Mouse (Mus musculus) inflammation-experienced regulatory T-cells (primary cell): Measurements from ENCODE around the gene Pip4k2b. TPM values are rescaled to one million over a fixed set of nuclear protein-coding genes. Genes with fewer than 3 reads are reported as not detected.

Experiments used
- polyA plus RNA-seq, 2 experiments: library from polyadenylated mRNA; unstranded; fragments of 100-300 nt; shearing (Covaris generic); gene quantifications; one replicate each; pipeline ENCODE4 v1.2.1; 2017

Pip4k2b gene
- polyA plus RNA-seq = 1 to 10 TPM; 2.4 to 2.9 TPM

DNA sequence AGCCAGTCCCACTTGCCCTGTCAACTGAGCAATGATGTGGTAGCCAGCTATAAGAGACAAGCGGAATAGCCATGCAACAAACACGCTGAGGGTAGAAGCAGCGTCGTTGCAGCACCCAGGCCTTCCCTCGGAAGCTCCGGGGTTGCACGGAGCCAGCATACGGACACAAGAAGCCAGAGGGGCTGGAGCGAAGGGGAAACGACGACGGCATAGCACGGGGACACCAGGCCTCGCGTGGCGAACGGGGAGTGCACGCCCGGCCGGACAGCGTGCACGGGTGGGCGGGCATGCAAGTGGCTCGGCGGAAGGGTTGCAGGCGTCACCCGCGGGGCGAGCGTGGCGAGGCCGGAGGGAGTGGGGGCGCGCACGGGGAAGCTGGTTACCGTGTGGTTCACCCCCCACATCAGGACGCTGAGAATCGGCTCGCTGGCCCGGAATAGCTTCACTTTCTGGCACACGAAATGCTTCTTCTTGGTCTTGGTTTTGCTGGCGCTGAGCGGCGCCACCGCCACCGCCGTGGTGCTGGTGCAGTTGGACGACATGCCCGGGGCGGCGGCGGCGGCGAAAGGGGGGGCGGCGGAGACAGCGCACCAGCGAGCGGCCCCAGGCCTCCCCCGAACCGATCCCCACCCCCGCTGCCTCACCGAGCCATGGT lies at the start of gene Pip4k2b:
Gene Pip4k2b, minus strand, starts transcription at position 642 of the 655 bp plus-strand sequence.

DNA sequence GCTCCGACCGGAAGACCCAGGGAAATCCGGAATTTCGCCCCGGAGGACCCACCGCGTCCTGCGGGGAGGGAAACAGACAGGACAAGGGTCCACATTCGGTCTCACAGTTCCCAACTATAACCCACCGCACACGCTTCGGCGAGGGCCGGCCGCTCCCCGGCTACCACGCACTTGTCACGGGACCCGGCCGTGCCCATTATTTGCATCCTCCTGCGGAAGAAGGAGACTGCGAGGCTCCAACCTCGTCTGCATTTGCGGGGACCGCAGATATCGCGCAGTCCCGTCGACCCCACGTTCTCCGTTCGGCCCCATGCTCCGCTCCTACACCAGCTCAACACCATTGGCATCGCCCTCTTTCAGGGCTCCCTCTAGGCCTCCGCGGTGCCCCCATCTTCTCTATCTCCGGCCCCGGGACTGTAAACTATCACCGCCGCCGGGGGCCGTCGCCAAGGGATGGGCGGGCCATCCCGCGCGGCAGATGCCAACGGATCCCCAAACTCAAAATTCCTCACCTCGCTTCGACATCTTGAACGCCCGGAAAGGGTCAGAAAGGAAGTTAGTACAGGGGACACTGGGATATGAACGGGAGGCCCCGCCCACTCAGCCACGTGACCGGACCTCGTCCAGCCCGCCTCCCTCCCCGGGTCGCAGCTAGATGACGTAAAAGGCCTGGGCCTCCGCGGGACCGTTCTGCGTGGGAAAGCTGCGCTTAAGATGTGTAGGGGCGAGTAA lies 37.5 kb upstream of the Pip4k2b start, which contains the start of gene Rpl23:
Gene Rpl23, minus strand, starts transcription at position 606 of the 732 bp plus-strand sequence.

DNA sequence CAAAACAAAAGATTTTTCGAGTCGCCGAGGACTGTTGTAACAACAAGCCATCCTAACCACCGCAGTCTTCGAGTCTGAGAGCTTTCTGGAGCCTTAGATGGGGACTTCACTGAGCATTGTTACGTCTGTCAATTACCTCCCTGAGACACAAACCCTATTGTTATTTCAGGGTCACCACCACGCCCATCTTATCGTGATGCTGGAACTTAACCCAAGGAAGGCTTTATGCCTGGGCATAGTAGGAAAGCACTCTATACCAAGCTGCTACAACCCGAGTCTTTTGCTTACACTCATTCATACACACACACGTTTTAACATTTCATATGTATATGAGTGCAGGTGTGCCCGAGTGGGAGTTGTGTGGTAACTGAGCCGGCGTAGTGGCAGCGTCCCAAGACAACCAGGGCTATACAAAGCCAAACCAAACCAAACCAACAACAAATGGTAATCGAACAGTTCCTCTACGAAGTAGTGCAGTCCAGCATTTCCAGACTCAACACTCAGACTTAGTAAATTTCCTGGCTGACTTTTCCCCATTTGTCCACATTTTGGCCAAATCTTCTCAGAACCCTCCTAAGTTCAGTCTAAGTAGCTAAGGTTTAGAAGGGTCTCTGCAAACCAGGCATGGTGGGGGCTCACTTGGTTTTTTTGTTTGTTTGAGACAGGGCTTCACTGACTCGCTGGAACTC lies 31.4 kb upstream of the Pip4k2b start, which contains the start of gene 1700001P01Rik:
Gene 1700001P01Rik, minus strand, starts transcription at position 111 of the 689 bp plus-strand sequence.

DNA sequence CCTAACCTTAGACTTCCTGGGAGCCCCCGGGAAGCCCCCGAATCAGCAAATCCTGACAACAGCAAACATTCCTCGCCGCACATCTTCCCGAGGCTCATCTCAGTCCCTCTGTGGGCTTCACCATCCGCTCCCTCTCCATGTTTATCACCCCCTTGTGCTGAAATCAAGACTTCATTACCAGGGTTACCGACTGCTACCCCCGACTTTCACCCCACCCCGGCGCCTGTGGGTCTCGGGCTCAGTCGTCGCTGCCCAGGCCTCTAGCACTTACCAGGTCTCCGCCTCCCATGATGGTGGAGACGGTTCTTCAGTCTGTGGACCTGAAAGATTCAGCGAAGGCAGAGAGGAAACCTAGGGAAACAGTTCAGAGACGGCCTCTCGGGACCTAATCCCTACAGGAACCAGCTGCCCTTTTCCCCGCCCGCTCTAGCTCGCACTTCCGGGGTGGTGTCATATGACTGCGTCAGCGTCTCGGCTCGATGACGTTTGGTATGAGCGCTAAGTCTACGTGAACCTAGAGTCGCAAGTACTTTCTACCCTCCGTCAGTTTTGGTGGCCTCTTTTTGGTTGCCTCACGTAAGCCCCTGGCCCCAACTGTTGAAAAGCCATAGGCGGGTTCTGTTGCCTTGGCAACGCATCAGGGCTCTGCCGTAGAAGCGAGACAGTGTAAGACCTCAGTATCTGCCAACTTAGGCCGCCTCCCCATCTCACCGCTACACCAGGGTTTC lies 21.8 kb upstream of the Pip4k2b start, which contains the start of gene Cwc25:
Gene Cwc25, minus strand, starts transcription at position 403 of the 728 bp plus-strand sequence.

DNA sequence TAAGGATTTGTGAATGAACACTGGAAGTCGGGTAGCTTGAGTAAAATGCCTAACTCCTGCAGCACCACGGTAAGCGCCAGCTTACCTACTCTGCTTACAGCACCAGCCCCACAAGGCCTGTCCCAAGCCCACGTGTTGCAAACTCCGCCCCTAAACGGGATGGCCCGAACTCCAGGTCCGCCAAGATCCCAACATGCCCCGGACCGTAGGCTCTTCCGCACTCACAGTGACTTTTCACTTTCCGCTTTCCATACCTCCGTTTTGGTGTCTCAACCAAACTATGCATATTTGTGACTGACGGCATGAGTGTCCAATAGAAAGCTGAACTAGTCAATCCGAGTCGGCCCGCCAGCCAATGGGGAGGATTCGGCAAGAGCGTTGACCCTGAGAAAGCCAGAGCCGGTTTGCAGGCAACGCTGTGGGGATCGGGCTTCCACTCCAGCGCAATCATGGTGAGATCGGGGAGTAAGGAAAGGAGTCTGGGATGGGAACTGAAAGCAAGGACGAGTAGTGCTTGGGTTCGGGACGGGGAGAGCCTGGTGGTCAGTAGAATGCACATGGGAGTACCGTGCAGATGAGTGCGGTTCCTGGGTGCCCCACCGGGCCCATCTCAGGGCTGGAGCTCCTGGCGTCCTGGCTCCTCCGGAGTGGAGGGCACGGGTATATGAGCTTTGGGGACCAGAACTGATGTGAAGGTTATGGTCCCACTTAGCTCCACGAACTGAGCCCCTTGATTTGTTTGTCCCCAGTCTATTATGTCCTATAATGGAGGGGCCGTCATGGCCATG lies 41.3 kb downstream of the Pip4k2b start, which contains the start of gene Psmb3:
Gene Psmb3, plus strand, starts transcription at position 361 of the 788 bp plus-strand sequence.

DNA sequence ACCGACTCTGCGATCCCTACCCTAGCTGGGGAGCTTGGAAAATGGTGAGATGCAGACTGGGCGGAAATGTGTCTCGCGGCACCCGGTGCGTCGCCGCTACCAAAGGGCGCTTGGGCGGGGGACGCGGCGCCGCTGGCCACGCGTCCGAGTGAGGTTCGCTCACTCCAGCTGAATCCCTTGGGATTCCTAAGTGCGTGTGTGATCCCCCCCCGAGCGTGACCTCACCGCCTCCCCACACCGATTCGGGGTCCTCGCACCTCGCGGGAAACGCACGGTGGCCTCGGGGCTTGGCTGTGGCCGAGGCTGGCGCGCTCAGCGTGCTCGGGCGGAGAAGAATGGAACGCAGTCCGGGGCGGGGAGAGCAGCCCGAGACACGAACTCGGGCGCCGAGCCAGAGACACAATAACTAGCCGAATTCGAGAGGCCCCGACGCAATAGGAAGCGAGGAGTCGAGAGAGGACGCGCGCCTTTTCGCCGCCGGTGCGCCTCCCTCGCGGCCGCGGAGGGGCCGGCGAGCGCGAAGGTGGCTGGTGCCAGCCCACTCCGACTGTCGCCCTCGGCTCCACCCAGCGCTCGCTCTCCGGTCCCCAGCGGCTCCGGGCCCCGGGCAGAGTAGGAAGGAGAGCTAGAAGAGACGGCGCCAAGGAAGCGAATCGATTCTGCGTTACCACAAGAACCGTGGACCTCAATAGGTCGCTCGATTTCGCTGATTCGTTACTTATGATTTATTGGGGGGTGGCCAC lies 44.3 kb downstream of the Pip4k2b start, which contains the start of gene Pcgf2:
Gene Pcgf2, minus strand, starts transcription at position 495 of the 743 bp plus-strand sequence.

DNA sequence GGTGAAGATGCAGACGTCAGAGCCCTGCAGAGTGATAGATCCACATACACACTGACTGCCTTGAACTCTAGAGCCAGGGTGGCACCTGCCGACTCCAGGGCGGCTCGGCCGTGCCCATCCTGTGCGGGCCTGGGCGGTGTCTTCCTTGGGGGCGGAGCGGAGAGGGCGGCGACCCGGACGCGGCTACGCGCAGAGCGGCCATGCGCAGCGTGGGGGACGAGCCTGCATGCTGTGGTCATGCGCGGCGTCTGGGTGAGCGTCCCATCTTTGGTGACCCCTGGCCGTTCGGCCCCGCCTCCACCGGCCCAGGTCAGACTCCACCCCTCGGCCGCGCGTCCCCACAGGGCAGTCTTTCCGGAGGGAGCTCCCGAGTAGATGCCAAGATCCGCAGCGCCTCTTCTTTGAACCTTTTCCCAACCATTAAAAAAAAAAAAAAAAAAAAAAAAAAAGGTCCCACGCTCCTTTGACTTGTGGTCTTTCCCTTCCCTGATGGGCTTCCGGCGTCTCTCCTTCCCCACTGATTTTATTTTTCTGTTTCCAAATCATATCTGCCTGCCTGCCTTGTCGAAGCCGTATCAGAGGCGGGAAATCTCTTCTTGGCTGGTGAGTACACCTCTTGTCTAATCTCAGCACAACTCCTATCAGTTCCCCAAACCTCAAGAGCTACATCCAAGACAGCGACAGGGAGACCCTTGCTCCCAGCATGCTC lies 58.7 kb downstream of the Pip4k2b start, which contains the start of gene Cisd3:
Gene Cisd3, plus strand, starts transcription at position 214 of the 709 bp plus-strand sequence.

Other genes with a start within 250 kb of the Pip4k2b start
- gene 4933428G20Rik, start 244.4 kb downstream of the Pip4k2b start, polyA plus RNA-seq = under 1 TPM in 1 of 2 experiments, not detected in 1; 0.53 TPM
- gene Srcin1, start 168.5 kb downstream of the Pip4k2b start, polyA plus RNA-seq = under 1 TPM; 0.02 to 0.53 TPM
- 10 to 100 TPM in 1 of 2 experiments, 1 to 10 TPM in 1; 6.1 to 11.7 TPM for gene Epop, start 115.0 kb downstream of the Pip4k2b start, polyA plus RNA-seq
- 10 to 100 TPM; 10.0 to 13.1 TPM for gene Mllt6, start 81.3 kb downstream of the Pip4k2b start, polyA plus RNA-seq
- 10 to 100 TPM; 66.8 to 70.0 TPM for gene Cisd3, start 58.9 kb downstream of the Pip4k2b start, polyA plus RNA-seq
- 1 to 10 TPM; 2.3 to 2.8 TPM for gene Pcgf2, start 44.2 kb downstream of the Pip4k2b start, polyA plus RNA-seq
- gene Psmb3, start 41.3 kb downstream of the Pip4k2b start, polyA plus RNA-seq = 100 to 1,000 TPM; 383 to 412 TPM
- gene Cwc25, start 21.9 kb upstream of the Pip4k2b start, polyA plus RNA-seq = 10 to 100 TPM; 26.5 to 31.5 TPM
- not detected for gene 1700001P01Rik, start 31.2 kb upstream of the Pip4k2b start, polyA plus RNA-seq
- 100 to 1,000 TPM; 323 to 371 TPM for gene Rpl23, start 37.7 kb upstream of the Pip4k2b start, polyA plus RNA-seq
- gene Lasp1, start 54.3 kb upstream of the Pip4k2b start, polyA plus RNA-seq = 100 to 1,000 TPM; 175 to 203 TPM
- gene B230217C12Rik, start 96.1 kb upstream of the Pip4k2b start, polyA plus RNA-seq = 1 to 10 TPM in 1 of 2 experiments, under 1 TPM in 1; 0.91 to 1.3 TPM
- gene Fbxo47, start 139.4 kb upstream of the Pip4k2b start, polyA plus RNA-seq = 1 to 10 TPM in 1 of 2 experiments, under 1 TPM in 1; 0.76 to 1.6 TPM
- gene Plxdc1, start 241.7 kb upstream of the Pip4k2b start, polyA plus RNA-seq = 1 to 10 TPM; 2.5 to 2.8 TPM